Mouse (Mus musculus) heart, embryonic 14.5 days (tissue): ENCODE data around the gene Mpi. TPM values are rescaled to one million over a fixed set of nuclear protein-coding genes. Genes with fewer than 3 reads are reported as not detected.

ENCODE experiments used
- ATAC-seq: fragments of 200-750 bp; cut with Nextera tagmentation; 2 replicates; pipeline ENCODE4 v1.8.0; 2017; ENCODE audit warnings: low read depth, moderate TSS enrichment; ENCODE audit not compliant: insufficient number of reproducible peaks, insufficient read depth, low FRiP score
- H3K27ac ChIP-seq, 2 experiments: fragments of 200-500 bp in 1 of 2; fragments of 300-500 bp in 1 of 2; sonication (generic) in 1 of 2; replicated peaks in 1 of 2; 2 replicates each; pipeline ENCODE4 v1.5.1; 2012 to 2014; ENCODE audit warnings: low read depth in 2 of 2, low read length in 2 of 2, control low read depth in 1 of 2, mild to moderate bottlenecking in 1 of 2, mixed read lengths in 1 of 2; ENCODE audit not compliant: control insufficient read depth in 1 of 2, insufficient read depth in 1 of 2
- H3K27me3 ChIP-seq: fragments of 300-500 bp; sonication (generic); 2 replicates; pipeline ENCODE4 v1.6.1; 2014; ENCODE audit warnings: mild to moderate bottlenecking, low read length, control low read depth; ENCODE audit not compliant: control insufficient read depth, insufficient read depth
- H3K36me3 ChIP-seq: fragments of 300-500 bp; sonication (generic); 2 replicates; pipeline ENCODE4 v1.6.1; 2014; ENCODE audit warnings: mild to moderate bottlenecking, control low read depth, low read length, mixed read lengths; ENCODE audit not compliant: control insufficient read depth, insufficient read depth
- H3K4me1 ChIP-seq, 2 experiments: fragments of 200-500 bp in 1 of 2; fragments of 300-500 bp in 1 of 2; sonication (generic) in 1 of 2; 2 replicates each; pipeline ENCODE4 v1.6.1; 2012 to 2014; ENCODE audit warnings: low read length in 2 of 2, control low read depth in 1 of 2, mixed read lengths in 1 of 2; ENCODE audit not compliant: control insufficient read depth in 2 of 2, insufficient read depth in 2 of 2
- H3K4me2 ChIP-seq: fragments of 300-500 bp; sonication (generic); 2 replicates; pipeline ENCODE4 v1.6.1; 2014; ENCODE audit warnings: mild to moderate bottlenecking, low read length
- H3K4me3 ChIP-seq, 2 experiments: fragments of 200-500 bp in 1 of 2; fragments of 300-500 bp in 1 of 2; sonication (generic) in 1 of 2; 2 replicates each; pipeline ENCODE4 v1.5.1; 2012 to 2014; ENCODE audit warnings: low read length in 2 of 2, mild to moderate bottlenecking in 2 of 2, control low read depth in 1 of 2, low read depth in 1 of 2, moderate library complexity in 1 of 2; ENCODE audit not compliant: control insufficient read depth in 1 of 2, insufficient read depth in 1 of 2
- H3K9ac ChIP-seq: fragments of 300-500 bp; sonication (generic); 2 replicates; pipeline ENCODE4 v1.6.1; 2014; ENCODE audit warnings: mild to moderate bottlenecking, low read length
- H3K9me3 ChIP-seq: fragments of 300-500 bp; sonication (generic); 2 replicates; pipeline ENCODE4 v1.6.1; 2016; ENCODE audit warnings: low read length, control low read depth; ENCODE audit not compliant: control insufficient read depth
- WGBS: fragments of 180-500 bp; shearing (Covaris S2); extraction: QIAGEN DNeasy Blood & Tissue Kit; methylation state at CpG from one replicate; pipeline ENCODE4 v1.1.7; 2014; 5-methylcytosine and 5-hydroxymethylcytosine counted together
- polyA plus RNA-seq: library from polyadenylated mRNA; unstranded; fragments of >200 nt; fragmentation: Nextera tagmentation; extraction: Ambion mirVana; gene quantifications from 2 replicates; pipeline ENCODE4 v1.2.1, GENCODE M21; 2014

The Mpi gene
- polyA plus RNA-seq, 1 experiment from 2014 or later, result 69.2 TPM

GRCm38 (mm10) chr9:57523754-57524153 is 28.8 kb downstream of the Mpi start:
- 87% methylated on average over 1 of the region's 1 CpGs for WGBS
- H3K27ac ChIP-seq, result no peak overlapping the region
- peak overlapping the region; percentile 78 for H3K4me2 ChIP-seq
- peaks cover 3 to 27% of the 10 kb centered on the region in 2 experiments for H3K4me1 ChIP-seq
- ATAC-seq, result no peak
- no peaks in the 10 kb centered on the region for H3K27me3 ChIP-seq
- no peak overlapping the region for H3K9ac ChIP-seq
- no peaks in the 10 kb centered on the region for H3K9me3 ChIP-seq
- peaks cover 13% of the 10 kb centered on the region for H3K36me3 ChIP-seq
- peak overlapping the region in 1 of 2 experiments; percentile 4; a peak in 1 of 4 replicates for H3K4me3 ChIP-seq

DNA sequence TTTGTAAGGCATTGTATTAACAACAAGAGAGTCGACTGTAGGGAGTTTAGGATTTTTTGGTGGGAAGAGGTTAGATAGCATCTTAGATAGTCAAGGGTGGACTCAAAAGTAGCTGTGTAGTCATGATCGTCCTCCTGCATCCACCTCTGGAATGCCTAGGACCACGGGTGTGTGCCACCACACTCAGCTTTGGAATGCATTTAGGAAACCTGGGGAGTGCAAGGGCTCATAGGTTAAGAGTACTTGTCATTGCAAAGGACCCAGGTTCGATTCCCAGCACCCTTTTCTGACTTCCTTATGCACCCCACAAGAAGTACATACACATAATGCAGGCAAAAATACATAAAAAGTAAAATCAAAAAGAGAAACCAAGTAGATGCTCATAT is 29.7 kb downstream of the Mpi start:
- H3K9ac ChIP-seq, result peak overlapping the region; percentile 99
- peak overlapping the region; percentile 78 for H3K4me2 ChIP-seq
- no peaks in the 10 kb centered on the region for H3K27me3 ChIP-seq
- WGBS, result 54% methylated on average over 4 of the region's 4 CpGs
- no peak overlapping the region for H3K27ac ChIP-seq
- 0 out of 2 replicates have a peak, but pooled peaks cover 10% of the 10 kb centered on the region for H3K36me3 ChIP-seq
- peaks cover 3 to 27% of the 10 kb centered on the region in 2 experiments for H3K4me1 ChIP-seq
- peak overlapping the region; percentile 91 to 98; a peak in 3 of 4 replicates for H3K4me3 ChIP-seq
- H3K9me3 ChIP-seq, result no peaks in the 10 kb centered on the region
- no peak for ATAC-seq

DNA sequence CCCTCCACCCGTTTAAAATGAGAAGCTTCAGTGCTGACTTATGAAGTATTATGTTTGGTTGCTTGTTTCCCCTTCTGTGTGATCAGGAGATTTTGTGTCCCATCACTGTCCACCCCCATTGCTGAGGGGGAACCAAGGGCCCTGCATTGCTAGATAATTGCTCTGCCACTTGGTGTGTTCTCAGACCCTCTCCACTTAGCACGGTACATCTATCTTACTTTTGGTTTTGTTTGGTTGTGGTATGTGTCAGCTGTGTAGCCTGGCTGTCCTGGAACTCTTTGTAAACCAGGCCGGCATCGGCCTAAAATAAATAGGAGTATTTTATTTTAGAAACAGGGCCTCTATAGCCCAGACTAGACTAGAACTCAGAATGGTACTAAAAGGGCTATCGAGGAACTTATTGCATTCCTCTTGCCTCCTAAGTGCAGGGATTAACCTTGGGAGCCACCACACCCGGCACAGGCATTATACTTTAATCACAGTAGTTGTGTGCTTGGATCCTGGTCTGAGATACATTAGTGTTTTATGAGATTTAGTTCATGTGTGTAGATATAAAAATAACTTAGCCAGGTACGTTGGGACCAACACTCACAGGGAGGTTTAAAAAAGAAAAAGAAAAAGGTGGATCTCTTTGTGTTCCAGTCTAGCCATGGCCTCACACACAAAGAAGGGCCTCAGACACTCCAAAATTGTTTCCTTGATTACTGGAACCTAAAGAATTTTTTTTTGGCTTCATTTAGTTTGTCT is 30.3 kb downstream of the Mpi start:
- Histone ChIP-seq H3K4me2 (peak overlapping the region; percentile 78), H3K4me3 (peak overlapping the region; percentile 91 to 98), H3K27me3 (no peaks in the 10 kb centered on the region), H3K9me3 (no peaks in the 10 kb centered on the region), H3K36me3 (0 out of 2 replicates have a peak, but pooled peaks cover 10% of the 10 kb centered on the region), H3K4me1 (peaks cover 3 to 27% of the 10 kb centered on the region in 2 experiments), H3K27ac (peak overlapping the region; percentile 96 to 99), H3K9ac (peak overlapping the region; percentile 99)
- no peak for ATAC-seq
- 15% methylated on average over 7 of the region's 7 CpGs for WGBS

DNA sequence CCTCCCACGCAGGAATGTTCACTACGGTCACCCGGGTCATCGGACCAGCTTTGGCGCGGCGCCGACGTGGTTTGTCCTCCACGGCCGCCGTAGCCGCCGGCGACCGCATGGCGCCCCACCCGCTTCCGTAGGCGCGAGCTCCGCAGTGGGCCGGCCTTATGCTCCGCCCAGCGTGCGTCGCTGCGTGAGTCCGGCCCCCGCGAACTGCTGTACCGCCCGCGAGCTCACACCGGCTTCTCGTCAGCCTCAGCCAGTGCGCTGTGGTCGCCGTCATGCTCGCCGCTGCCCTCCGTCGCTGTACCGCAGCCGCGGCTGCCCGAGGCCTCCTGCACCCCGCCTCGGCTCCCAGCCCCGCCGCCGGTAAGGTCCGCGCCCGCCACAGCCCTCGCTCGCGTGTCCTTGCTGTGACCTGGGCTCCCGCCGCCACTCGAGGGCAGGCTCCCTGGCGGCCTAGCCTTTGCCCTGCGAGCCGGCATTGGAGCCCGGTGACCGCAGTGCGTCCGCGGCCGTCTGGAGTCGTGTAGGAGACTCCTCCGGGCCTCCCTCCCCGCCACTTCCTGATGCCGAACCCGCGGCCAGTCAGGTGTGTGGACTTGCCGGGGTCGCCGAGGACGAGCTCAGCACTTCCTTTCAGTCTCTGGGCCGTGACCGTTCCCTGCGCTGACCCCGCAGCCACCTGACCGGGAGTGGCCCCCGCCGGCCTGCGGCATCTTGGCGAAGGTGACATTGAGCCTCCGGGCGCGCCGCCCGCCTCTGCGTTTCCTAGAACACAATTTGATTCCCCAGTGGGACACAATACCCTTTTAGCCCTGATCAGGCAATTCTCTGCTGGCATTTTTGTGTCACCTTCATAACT is 31.3 kb downstream of the Mpi start, which contains the start of gene Cox5a:
TSS of gene Cox5a (plus strand) at position 219 of the 856 bp plus-strand sequence.
- Histone ChIP-seq H3K4me3 (peak within 1 kb of the TSS; percentile 91 to 98), H3K27me3 (no peaks in the 10 kb centered on the region), H3K4me2 (peak within 1 kb of the TSS; percentile 78), H3K36me3 (0 out of 2 replicates have a peak, but pooled peaks cover 10% of the 10 kb centered on the region), H3K4me1 (peaks cover 3 to 27% of the 10 kb centered on the region in 2 experiments), H3K9ac (peak within 1 kb of the TSS; percentile 99), H3K27ac (peak within 1 kb of the TSS; percentile 96 to 99), H3K9me3 (no peaks in the 10 kb centered on the region)
- peak; percentile 96 for ATAC-seq
- under 1% methylated on average over 94 of the region's 95 CpGs for WGBS

GRCm38 (mm10) chr9:57520375-57521055 is 32.0 kb downstream of the Mpi start:
- peak; percentile 22; the same call in 1 of the 2 replicates for ATAC-seq
- Histone ChIP-seq H3K9ac (peak overlapping the region; percentile 99), H3K4me2 (peak overlapping the region; percentile 78), H3K4me3 (peak overlapping the region; percentile 91 to 98), H3K36me3 (0 out of 2 replicates have a peak, but pooled peaks cover 6% of the 10 kb centered on the region), H3K27me3 (no peaks in the 10 kb centered on the region), H3K4me1 (peaks cover 3 to 21% of the 10 kb centered on the region in 2 experiments), H3K27ac (peak overlapping the region; percentile 44 to 99), H3K9me3 (no peaks in the 10 kb centered on the region)
- 23% methylated on average over 16 of the region's 16 CpGs for WGBS

- Histone ChIP-seq H3K27me3 (no peaks in the 10 kb centered on the region), H3K4me3 (no peak overlapping the region), H3K4me1 (no peaks in the 10 kb centered on the region), H3K9me3 (no peaks in the 10 kb centered on the region), H3K27ac (no peak overlapping the region), H3K4me2 (no peak overlapping the region), H3K36me3 (no peaks in the 10 kb centered on the region), H3K9ac (no peak overlapping the region)
- 8% methylated on average over 3 of the region's 3 CpGs for WGBS
- no peak for ATAC-seq
Observed at GRCm38 (mm10) chr9:57517113-57517512, 35.5 kb downstream of the Mpi start.

DNA sequence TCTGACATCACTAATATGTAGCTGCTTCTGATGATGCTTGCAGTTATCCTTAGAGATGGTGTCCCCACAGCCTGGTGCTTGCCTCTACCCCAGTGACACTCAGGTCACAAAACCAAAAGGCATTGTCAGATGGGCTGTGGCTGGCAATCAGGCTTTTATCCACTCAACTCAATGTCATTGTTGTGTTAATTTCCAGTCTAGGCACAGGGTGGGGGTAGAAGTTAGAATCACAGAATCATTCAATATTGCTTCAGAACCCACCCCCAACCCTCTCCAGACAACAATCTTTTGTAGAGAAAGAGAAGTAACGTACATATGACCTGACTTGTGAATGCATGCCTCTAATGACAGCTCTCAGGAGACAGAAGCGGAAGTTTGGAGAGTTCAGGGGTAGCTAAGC is 42.0 kb downstream of the Mpi start:
- Histone ChIP-seq H3K27me3 (no peaks in the 10 kb centered on the region), H3K4me2 (no peak overlapping the region), H3K9ac (no peak overlapping the region), H3K4me3 (no peak overlapping the region), H3K9me3 (no peaks in the 10 kb centered on the region), H3K27ac (no peak overlapping the region), H3K4me1 (peaks cover 4 to 9% of the 10 kb centered on the region in 2 experiments), H3K36me3 (no peaks in the 10 kb centered on the region)
- no peak for ATAC-seq
- WGBS, result 79% methylated on average over 2 of the region's 2 CpGs
